In the genomic region with DNA sequence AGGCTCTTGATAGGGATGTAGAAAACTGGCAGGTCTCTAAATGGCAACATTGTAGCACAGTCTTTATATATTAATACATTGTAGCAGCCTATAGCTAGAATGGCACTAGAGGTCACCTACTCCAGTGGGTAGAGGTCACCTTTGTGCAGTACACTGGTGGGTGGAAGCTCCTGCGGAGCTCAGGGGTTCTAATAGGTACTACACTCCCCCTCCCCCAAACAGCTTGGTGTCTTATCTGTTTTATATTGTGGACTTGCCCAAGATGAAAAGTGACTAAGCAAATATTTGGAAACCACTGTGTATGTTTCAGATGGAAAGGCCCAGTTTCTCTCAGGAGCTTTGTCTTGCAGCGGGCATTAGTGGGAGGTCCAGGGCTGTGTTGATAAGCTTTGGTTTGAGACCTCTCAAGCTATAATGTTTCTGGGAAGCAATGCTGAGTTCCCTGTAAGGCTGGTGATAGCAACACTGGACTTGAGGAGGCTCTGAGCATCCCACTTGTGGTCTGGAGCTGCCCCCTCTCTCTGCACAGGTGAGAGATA, we compare ENCODE assay signal across 28 mouse cellular contexts. TPM values are rescaled to one million over a fixed set of nuclear protein-coding genes. Genes with fewer than 3 reads are reported as not detected.
DNase-seq lines count a peak whose midpoint lies in the region; ATAC-seq and TF ChIP-seq lines count a peak whose summit lies in the region.
"Had no signal": no experiment of that assay in that cellular context is flagged by ENCODE, and none has a peak within 500 bp of the region (broad histone marks: within the 10 kb centered on the region; RNA-seq: fewer than 3 reads in every experiment).

No protein-coding gene starts in this region.

- no peaks in the 10 kb centered on the region for H3K4me1 ChIP-seq in stomach, embryonic 14.5 days (ENCODE audit: control insufficient read depth, insufficient read depth, low read length)
- H3K4me1 ChIP-seq in stomach, embryonic 15.5 days: no peaks in the 10 kb centered on the region
- H3K4me1 ChIP-seq in stomach, embryonic 16.5 days (ENCODE audit: control insufficient read depth, insufficient read depth, low read length): peaks cover 6% of the 10 kb centered on the region
- H3K4me1 ChIP-seq in stomach, postnatal 0 days (replicated peaks; ENCODE audit: control insufficient read depth, insufficient read depth): no peaks in the 10 kb centered on the region

- no peak overlapping the region for H3K9ac ChIP-seq in stomach, embryonic 14.5 days (replicated peaks; ENCODE audit: low read depth, low read length)
- H3K9ac ChIP-seq in stomach, embryonic 15.5 days: no peak overlapping the region
- H3K9ac ChIP-seq in stomach, embryonic 16.5 days (ENCODE audit: low read length): no peak overlapping the region
- no peak overlapping the region for H3K9ac ChIP-seq in stomach, postnatal 0 days (ENCODE audit: low read length)

- no peak for DNase-seq in stomach, postnatal 0 days (ENCODE audit: low spot score)
- no peak for DNase-seq in kidney, postnatal 14 days
- no peak for DNase-seq in ovary, adult 18-20 months (ENCODE audit: low spot score)
- DNase-seq in cerebellum, postnatal 25 days: no peak
- DNase-seq: adrenal gland, adult 2 months; adrenal gland, adult 8-10 months; adrenal gland, postnatal 10 days; adrenal gland, postnatal 14 days; adrenal gland, postnatal 25 days; adrenal gland, postnatal 36 days; B cell, adult 2 months; cerebellum, adult 11 months; cerebellum, adult 11-12 months had no signal

- WGBS in stomach, embryonic 14.5 days: 75% methylated on average over 2 of the region's 2 CpGs
- WGBS in stomach, embryonic 15.5 days: 65% methylated on average over 2 of the region's 2 CpGs
- 59% methylated on average over 2 of the region's 2 CpGs for WGBS in stomach, embryonic 16.5 days
- 69% methylated on average over 2 of the region's 2 CpGs for WGBS in stomach, postnatal 0 days

- no peaks in the 10 kb centered on the region for H3K36me3 ChIP-seq in stomach, embryonic 14.5 days (ENCODE audit: control insufficient read depth, insufficient read depth, low read length)
- H3K36me3 ChIP-seq in stomach, embryonic 15.5 days: no peaks in the 10 kb centered on the region
- no peaks in the 10 kb centered on the region for H3K36me3 ChIP-seq in stomach, embryonic 16.5 days (ENCODE audit: control insufficient read depth, insufficient read depth, low read length)
- H3K36me3 ChIP-seq in stomach, postnatal 0 days (ENCODE audit: control insufficient read depth, insufficient read depth, low read length): no peaks in the 10 kb centered on the region
- H3K36me3 ChIP-seq: G1E had no signal

- no peak overlapping the region for H3K27ac ChIP-seq in stomach, embryonic 14.5 days (ENCODE audit: low read length)
- no peak overlapping the region for H3K27ac ChIP-seq in stomach, embryonic 15.5 days
- no peak overlapping the region for H3K27ac ChIP-seq in stomach, embryonic 16.5 days (ENCODE audit: low read length)
- H3K27ac ChIP-seq in stomach, postnatal 0 days (replicated peaks): no peak overlapping the region

- ATAC-seq in stomach, embryonic 14.5 days (ENCODE audit: insufficient number of reproducible peaks, insufficient read depth, low FRiP score, low read depth): peak; percentile 70
- peak; percentile 83 for ATAC-seq in stomach, embryonic 15.5 days (ENCODE audit: insufficient read depth, low FRiP score, low read depth)
- ATAC-seq in stomach, embryonic 16.5 days (ENCODE audit: insufficient read depth, low FRiP score): peak; percentile 68; the same call in 1 of the 2 replicates
- ATAC-seq in stomach, postnatal 0 days (ENCODE audit: low FRiP score, low TSS enrichment): peak; percentile 25; the same call in 1 of the 2 replicates
- ATAC-seq in granulocyte monocyte progenitor cell, adult 5-6 weeks (replicated peaks; ENCODE audit: poor library complexity, severe bottlenecking): no peak
- ATAC-seq: activated CD4-positive, CD25-positive, alpha-beta regulatory T cell, adult 4 months; CD4-positive, CD25-positive, alpha-beta regulatory T cell, adult 4 months; Patski had no signal

- H3K4me2 ChIP-seq in stomach, embryonic 14.5 days (replicated peaks; ENCODE audit: low read depth, low read length): no peak overlapping the region
- no peak overlapping the region for H3K4me2 ChIP-seq in stomach, embryonic 15.5 days
- H3K4me2 ChIP-seq in stomach, embryonic 16.5 days (ENCODE audit: low read depth, low read length): no peak overlapping the region
- no peak overlapping the region for H3K4me2 ChIP-seq in stomach, postnatal 0 days (replicated peaks; ENCODE audit: low read depth)

- TF ChIP-seq CTCF in stomach, postnatal 0 days (IDR thresholded peaks at IDR 0.05; ENCODE audit: low read depth): no peak

- no peaks in the 10 kb centered on the region for H3K9me3 ChIP-seq in stomach, embryonic 14.5 days (ENCODE audit: control insufficient read depth, low read depth, low read length)
- no peaks in the 10 kb centered on the region for H3K9me3 ChIP-seq in stomach, embryonic 15.5 days
- no peaks in the 10 kb centered on the region for H3K9me3 ChIP-seq in stomach, embryonic 16.5 days (replicated peaks; ENCODE audit: control insufficient read depth, low read length)
- no peaks in the 10 kb centered on the region for H3K9me3 ChIP-seq in stomach, postnatal 0 days (ENCODE audit: control insufficient read depth, low read length)
- H3K9me3 ChIP-seq: G1E had no signal

- TF ChIP-seq EP300 in stomach, postnatal 0 days (optimal IDR thresholded peaks at IDR 0.05): no peak

- no peaks in the 10 kb centered on the region for H3K27me3 ChIP-seq in stomach, embryonic 14.5 days (ENCODE audit: control insufficient read depth, insufficient read depth, low read length)
- H3K27me3 ChIP-seq in stomach, embryonic 15.5 days (replicated peaks): no peaks in the 10 kb centered on the region
- no peaks in the 10 kb centered on the region for H3K27me3 ChIP-seq in stomach, embryonic 16.5 days (ENCODE audit: control insufficient read depth, insufficient read depth, low read length)
- H3K27me3 ChIP-seq in stomach, postnatal 0 days (ENCODE audit: control insufficient read depth, insufficient read depth, low read length): no peaks in the 10 kb centered on the region
- H3K27me3 ChIP-seq: Patski had no signal

- no peak overlapping the region for H3K4me3 ChIP-seq in stomach, embryonic 14.5 days (ENCODE audit: low read depth, low read length)
- H3K4me3 ChIP-seq in stomach, embryonic 15.5 days (replicated peaks): no peak overlapping the region
- H3K4me3 ChIP-seq in stomach, embryonic 16.5 days (replicated peaks; ENCODE audit: low read length): no peak overlapping the region
- H3K4me3 ChIP-seq in stomach, postnatal 0 days (ENCODE audit: low read depth, low read length): no peak overlapping the region

RNA-seq across cellular contexts. Expression of gene Efcab8, which starts 42.3 kb away (rescaled TPM):
- 0.14 and 0.41 TPM in 2 replicates for polyA plus RNA-seq in stomach, embryonic 14.5 days (2014; fragmentation: Nextera tagmentation; extraction: Ambion mirVana)
- 0.15 and 0.18 TPM in 2 replicates for polyA plus RNA-seq in stomach, embryonic 15.5 days (2015; fragmentation: Nextera tagmentation; extraction: Ambion mirVana)
- polyA plus RNA-seq in stomach, embryonic 16.5 days (2015; fragmentation: Nextera tagmentation; extraction: Ambion mirVana): 0.23 and 0.29 TPM in 2 replicates
- 0.16 and 0.18 TPM in 2 replicates for polyA plus RNA-seq in stomach, postnatal 0 days (2015; fragmentation: Nextera tagmentation; extraction: Ambion mirVana)
- total RNA-seq in granulocyte monocyte progenitor cell, adult 5-6 weeks (2014; fragmentation: Nextera tagmentation): not detected in 2 replicates
- not detected in 2 replicates for total RNA-seq in granulocyte monocyte progenitor cell, adult 5-6 weeks (2017)
- total RNA-seq: adrenal gland, postnatal 14 days had no signal
- polyA plus RNA-seq: CD4-positive, CD25-positive, alpha-beta regulatory T cell, adult 4 months; G1E had no signal

RNA-seq across cellular contexts. Expression of gene Sun5, which starts 48.8 kb away (rescaled TPM):
- polyA plus RNA-seq in stomach, embryonic 14.5 days (2014; fragmentation: Nextera tagmentation; extraction: Ambion mirVana): not detected in 2 replicates
- not detected in 2 replicates for polyA plus RNA-seq in stomach, embryonic 15.5 days (2015; fragmentation: Nextera tagmentation; extraction: Ambion mirVana)
- not detected in 2 replicates for polyA plus RNA-seq in stomach, embryonic 16.5 days (2015; fragmentation: Nextera tagmentation; extraction: Ambion mirVana)
- polyA plus RNA-seq in stomach, postnatal 0 days (2015; fragmentation: Nextera tagmentation; extraction: Ambion mirVana): not detected in 2 replicates
- not detected in 2 replicates for total RNA-seq in granulocyte monocyte progenitor cell, adult 5-6 weeks (2014; fragmentation: Nextera tagmentation)
- total RNA-seq in granulocyte monocyte progenitor cell, adult 5-6 weeks (2017): not detected in 2 replicates
- total RNA-seq: adrenal gland, adult 18-20 months; adrenal gland, adult 2 months; adrenal gland, adult 8-10 months; adrenal gland, postnatal 10 days; adrenal gland, postnatal 14 days; adrenal gland, postnatal 25 days; adrenal gland, postnatal 4 days; ES-E14; G1E; MEL had no signal
- polyA plus RNA-seq: activated CD4-positive, CD25-positive, alpha-beta regulatory T cell, adult 4 months; adrenal gland, adult 2 months; brain, embryonic 14.5 days; C2C12; CD4-positive, CD25-positive, alpha-beta regulatory T cell, adult 4 months; G1E; Patski had no signal

RNA-seq across cellular contexts. Expression of gene Bpifb2, which starts 52.8 kb away (rescaled TPM):
- not detected in 2 replicates for polyA plus RNA-seq in stomach, embryonic 14.5 days (2014; fragmentation: Nextera tagmentation; extraction: Ambion mirVana)
- not detected in 2 replicates for polyA plus RNA-seq in stomach, embryonic 15.5 days (2015; fragmentation: Nextera tagmentation; extraction: Ambion mirVana)
- not detected in 2 replicates for polyA plus RNA-seq in stomach, embryonic 16.5 days (2015; fragmentation: Nextera tagmentation; extraction: Ambion mirVana)
- not detected in 2 replicates for polyA plus RNA-seq in stomach, postnatal 0 days (2015; fragmentation: Nextera tagmentation; extraction: Ambion mirVana)
- not detected in 2 replicates for total RNA-seq in granulocyte monocyte progenitor cell, adult 5-6 weeks (2014; fragmentation: Nextera tagmentation)
- total RNA-seq in granulocyte monocyte progenitor cell, adult 5-6 weeks (2017): not detected in 2 replicates
- total RNA-seq: adrenal gland, postnatal 14 days; adrenal gland, postnatal 25 days; CH12.LX; ES-E14; G1E; MEL had no signal
- polyA plus RNA-seq: activated CD4-positive, CD25-positive, alpha-beta regulatory T cell, adult 4 months; adrenal gland, adult 2 months; brain, embryonic 14.5 days; C2C12; CD4-positive, CD25-positive, alpha-beta regulatory T cell, adult 4 months; G1E; Patski had no signal
